Mouse (Mus musculus) midbrain, embryonic 15.5 days (tissue): ENCODE results near the gene Sycp3. TPM values are rescaled to one million over a fixed set of nuclear protein-coding genes. Genes with fewer than 3 reads are reported as not detected.
"Not testable (repeated sequence)": the region's sequence is repeated elsewhere in the genome, so short reads cannot be mapped to it uniquely, and the experiment has no call there.

Experiments
- ATAC-seq: fragments of 200-750 bp; cut with Nextera tagmentation; replicated peaks from 2 replicates; pipeline ENCODE4 v1.8.0; 2017; ENCODE audit warnings: moderate TSS enrichment
- H3K27ac ChIP-seq: fragments of 300-500 bp; sonication (generic); 2 replicates; pipeline ENCODE4 v1.5.1; 2015; ENCODE audit warnings: mild to moderate bottlenecking, inconsistent platforms
- H3K27me3 ChIP-seq: fragments of 300-500 bp; sonication (generic); replicated peaks from 2 replicates; pipeline ENCODE4 v1.6.1; 2015; ENCODE audit warnings: inconsistent platforms
- H3K36me3 ChIP-seq: fragments of 300-500 bp; sonication (generic); replicated peaks from 2 replicates; pipeline ENCODE4 v1.6.1; 2015; ENCODE audit warnings: inconsistent platforms
- H3K4me1 ChIP-seq: fragments of 300-500 bp; sonication (generic); 2 replicates; pipeline ENCODE4 v1.6.1; 2015; ENCODE audit warnings: inconsistent platforms
- H3K4me2 ChIP-seq: fragments of 300-500 bp; sonication (generic); 2 replicates; pipeline ENCODE4 v1.6.1; 2015; ENCODE audit warnings: inconsistent platforms, mild to moderate bottlenecking, moderate library complexity
- H3K4me3 ChIP-seq: fragments of 300-500 bp; sonication (generic); 2 replicates; pipeline ENCODE4 v1.5.1; 2015; ENCODE audit warnings: mild to moderate bottlenecking, inconsistent platforms
- H3K9ac ChIP-seq: fragments of 300-500 bp; sonication (generic); 2 replicates; pipeline ENCODE4 v1.6.1; 2015; ENCODE audit warnings: mild to moderate bottlenecking, inconsistent platforms
- H3K9me3 ChIP-seq: fragments of 300-500 bp; sonication (generic); 2 replicates; pipeline ENCODE4 v1.6.1; 2016; ENCODE audit warnings: inconsistent platforms
- WGBS: fragments of 180-500 bp; shearing (Covaris S2); methylation state at CpG from one replicate; pipeline ENCODE4 v1.1.7; 2015; ENCODE audit warnings: mixed read lengths; 5-methylcytosine and 5-hydroxymethylcytosine counted together
- polyA plus RNA-seq: library from polyadenylated mRNA; unstranded; fragments of >200 nt; fragmentation: Nextera tagmentation; extraction: Ambion mirVana; gene quantifications from 2 replicates; pipeline ENCODE4 v1.2.1, GENCODE M21; 2015

Gene Sycp3
- polyA plus RNA-seq, 1 experiment from 2014 or later: 0.75 TPM

DNA sequence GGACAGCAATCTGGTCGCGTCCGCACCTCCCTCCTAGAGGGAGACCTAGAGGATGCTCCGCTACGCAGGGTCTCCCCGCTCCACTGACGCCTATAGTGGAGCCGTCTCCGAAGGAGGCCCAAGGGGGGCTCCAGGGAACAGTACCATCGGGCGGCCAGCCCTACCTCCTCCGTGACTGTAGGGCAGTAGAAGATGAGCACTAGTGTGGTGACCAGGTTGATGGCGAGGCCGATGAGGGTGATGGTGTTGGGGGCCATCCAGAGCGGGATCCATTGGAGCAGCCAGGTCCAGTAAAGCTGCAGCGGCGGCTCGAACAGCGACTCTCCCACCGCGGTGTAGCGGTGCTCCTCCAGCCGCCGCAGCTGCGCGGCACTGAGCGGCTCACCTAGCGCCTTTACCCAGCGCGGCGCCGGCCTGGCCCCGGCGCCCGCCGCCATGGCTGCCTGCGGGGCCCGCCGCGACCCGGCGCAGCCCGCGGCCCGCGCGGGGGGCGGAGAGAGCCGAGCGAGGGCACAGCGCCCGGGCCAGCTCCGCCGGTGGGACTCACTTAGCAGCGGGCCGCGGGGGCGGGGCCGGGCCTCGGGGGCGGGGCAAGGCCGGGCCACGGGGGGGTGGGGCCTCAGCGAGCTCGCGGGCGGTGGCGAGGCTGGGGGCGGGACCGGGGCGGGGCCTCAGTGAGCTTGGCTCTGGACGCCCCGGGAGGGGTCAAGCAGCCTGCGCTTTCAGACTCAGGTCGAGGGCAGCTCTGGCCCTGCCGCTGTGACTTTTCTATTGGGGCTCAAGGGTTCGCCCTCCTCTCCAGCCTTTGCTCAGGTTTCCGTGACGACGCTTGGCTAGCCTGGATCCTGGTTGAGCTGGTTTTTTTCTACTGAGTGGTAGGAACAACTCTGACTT is 44.3 kb downstream of the Sycp3 start, which contains the start of gene Chpt1:
Gene Chpt1, minus strand, starts transcription at position 653 of the 894 bp plus-strand sequence.
- H3K4me2 ChIP-seq: peak within 1 kb of the TSS; percentile 69
- no peaks in the 10 kb centered on the region for H3K27me3 ChIP-seq
- WGBS: under 1% methylated on average over 56 of the region's 80 CpGs
- ATAC-seq: peak; percentile 97
- no peaks in the 10 kb centered on the region for H3K9me3 ChIP-seq
- H3K4me3 ChIP-seq: peak within 1 kb of the TSS; percentile 75
- peak within 1 kb of the TSS; percentile 86 for H3K27ac ChIP-seq
- peak within 1 kb of the TSS; percentile 91 for H3K9ac ChIP-seq
- H3K4me1 ChIP-seq: peaks cover 22% of the 10 kb centered on the region
- no peaks in the 10 kb centered on the region for H3K36me3 ChIP-seq

- H3K4me3 ChIP-seq: peak overlapping the region; percentile 75; the same call in 1 of the 2 replicates
- 48% methylated on average over 3 of the region's 3 CpGs for WGBS
- H3K27ac ChIP-seq: no peak overlapping the region
These were observed 45.1 kb downstream of the Sycp3 start for GRCm38 (mm10) chr10:88504481-88504880.

DNA sequence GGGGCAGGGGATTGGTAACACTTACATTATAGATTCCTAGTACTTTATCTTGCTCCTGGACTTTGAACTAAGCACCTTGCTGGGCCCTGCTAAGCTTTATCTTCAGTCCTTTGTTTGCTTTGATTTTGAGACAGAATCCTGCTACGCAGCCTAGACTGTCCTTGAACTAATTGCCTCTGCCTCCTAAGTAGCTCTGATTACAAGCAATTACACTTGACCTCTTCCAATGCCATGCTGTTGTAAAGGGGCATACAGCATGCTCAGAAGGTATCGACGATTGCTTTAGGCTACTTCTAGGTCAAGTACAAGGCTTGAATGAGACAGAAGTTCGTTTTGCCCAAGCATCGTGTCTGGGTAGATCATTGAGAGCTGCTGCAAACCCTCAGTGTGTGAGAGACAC is 45.9 kb downstream of the Sycp3 start:
- Histone ChIP-seq H3K9ac (no peak overlapping the region), H3K4me1 (peaks cover 22% of the 10 kb centered on the region), H3K27ac (no peak overlapping the region), H3K27me3 (no peaks in the 10 kb centered on the region), H3K4me2 (no peak overlapping the region), H3K4me3 (no peak overlapping the region), H3K36me3 (no peaks in the 10 kb centered on the region), H3K9me3 (no peaks in the 10 kb centered on the region)
- ATAC-seq: no peak
- WGBS: 73% methylated on average over 5 of the region's 5 CpGs

More at GRCm38 (mm10) chr10:88504481-88504880, 45.1 kb downstream of the Sycp3 start:
- H3K9ac ChIP-seq: no peak overlapping the region
- peak overlapping the region; percentile 69 for H3K4me2 ChIP-seq
- no peaks in the 10 kb centered on the region for H3K9me3 ChIP-seq
- no peaks in the 10 kb centered on the region for H3K36me3 ChIP-seq
- H3K4me1 ChIP-seq: peaks cover 22% of the 10 kb centered on the region
- no peaks in the 10 kb centered on the region for H3K27me3 ChIP-seq
- ATAC-seq: no peak

- no peak overlapping the region for H3K4me3 ChIP-seq
- WGBS: 85% methylated on average over 7 of the region's 7 CpGs
- H3K4me2 ChIP-seq: no peak overlapping the region
- H3K9ac ChIP-seq: no peak overlapping the region
- no peaks in the 10 kb centered on the region for H3K36me3 ChIP-seq
- no peaks in the 10 kb centered on the region for H3K27me3 ChIP-seq
- ATAC-seq: no peak
- H3K9me3 ChIP-seq: no peaks in the 10 kb centered on the region
- H3K4me1 ChIP-seq: peaks cover 10% of the 10 kb centered on the region
- no peak overlapping the region for H3K27ac ChIP-seq
These were observed 48.3 kb downstream of the Sycp3 start for GRCm38 (mm10) chr10:88507691-88508143.

- no peak for ATAC-seq
- Histone ChIP-seq H3K27me3 (no peaks in the 10 kb centered on the region), H3K9me3 (no peaks in the 10 kb centered on the region), H3K36me3 (no peaks in the 10 kb centered on the region), H3K4me2 (no peak overlapping the region), H3K27ac (no peak overlapping the region), H3K9ac (no peak overlapping the region), H3K4me3 (no peak overlapping the region), H3K4me1 (no peaks in the 10 kb centered on the region)
- WGBS: 78% methylated on average over 12 of the region's 12 CpGs
These were observed 51.3 kb downstream of the Sycp3 start for GRCm38 (mm10) chr10:88510503-88511271.

DNA sequence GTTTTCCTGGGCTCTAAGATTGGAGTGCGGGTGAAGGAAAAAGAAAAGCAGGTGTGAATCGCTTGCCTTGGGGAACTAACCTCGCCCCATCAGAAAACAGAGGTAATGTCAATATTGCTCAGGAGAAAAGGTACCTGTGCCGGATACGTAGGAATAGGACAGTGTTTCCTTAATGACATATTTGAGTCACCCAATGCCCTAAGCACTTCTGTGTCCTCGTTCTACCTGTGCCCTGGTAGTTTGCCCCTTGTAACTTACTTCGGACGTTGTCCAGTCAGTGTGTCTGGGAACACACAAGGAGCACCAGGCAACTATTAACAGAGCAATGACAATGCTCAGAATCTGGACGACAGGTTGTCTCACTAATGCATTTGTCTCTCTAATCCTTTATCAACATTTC is 52.0 kb downstream of the Sycp3 start:
- no peaks in the 10 kb centered on the region for H3K4me1 ChIP-seq
- H3K9ac ChIP-seq: no peak overlapping the region
- H3K27me3 ChIP-seq: no peaks in the 10 kb centered on the region
- no peak for ATAC-seq
- H3K4me3 ChIP-seq: no peak overlapping the region
- H3K9me3 ChIP-seq: no peaks in the 10 kb centered on the region
- H3K27ac ChIP-seq: no peak overlapping the region
- H3K36me3 ChIP-seq: no peaks in the 10 kb centered on the region
- 91% methylated on average over 9 of the region's 9 CpGs for WGBS
- no peak overlapping the region for H3K4me2 ChIP-seq

DNA sequence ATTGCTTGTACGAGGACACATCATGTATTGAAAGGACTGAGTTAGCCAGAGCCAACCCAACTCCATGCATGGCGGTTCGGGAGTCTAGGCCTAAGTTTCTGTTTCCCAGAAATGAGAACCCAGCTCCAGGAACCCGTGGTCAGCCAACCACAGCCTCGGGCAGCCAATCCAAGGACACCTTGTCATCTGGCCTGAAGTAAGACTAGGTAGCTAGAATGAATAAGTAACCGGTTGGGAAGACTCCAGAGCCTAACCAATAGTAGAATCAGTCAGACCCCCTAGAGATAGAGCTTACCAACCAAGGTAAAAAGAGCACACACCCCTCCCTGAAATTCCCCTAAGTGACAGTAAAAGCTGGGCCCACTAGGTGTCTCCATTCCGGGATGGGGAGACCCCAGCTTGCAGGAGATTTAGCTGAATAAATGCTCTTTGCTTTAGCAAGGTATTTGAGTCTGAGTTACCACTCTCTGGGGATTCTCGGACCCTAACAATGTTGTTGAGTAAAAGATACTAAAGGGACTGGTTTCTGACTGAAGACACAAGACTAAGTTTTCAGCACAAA is 54.3 kb downstream of the Sycp3 start:
- Histone ChIP-seq H3K4me2 (no peak overlapping the region), H3K4me3 (no peak overlapping the region), H3K27ac (no peak overlapping the region), H3K9me3 (no peaks in the 10 kb centered on the region), H3K36me3 (no peaks in the 10 kb centered on the region), H3K9ac (no peak overlapping the region), H3K27me3 (no peaks in the 10 kb centered on the region), H3K4me1 (no peaks in the 10 kb centered on the region)
- no peak for ATAC-seq
- 75% methylated on average over 8 of the region's 8 CpGs for WGBS

GRCm38 (mm10) chr10:88514495-88514894 is 55.1 kb downstream of the Sycp3 start:
- Histone ChIP-seq H3K4me1 (no peaks in the 10 kb centered on the region), H3K4me3 (no peak overlapping the region), H3K4me2 (no peak overlapping the region), H3K9me3 (no peaks in the 10 kb centered on the region), H3K36me3 (no peaks in the 10 kb centered on the region), H3K9ac (no peak overlapping the region), H3K27me3 (no peaks in the 10 kb centered on the region), H3K27ac (no peak overlapping the region)
- no peak for ATAC-seq
- 48% methylated on average over 2 of the region's 2 CpGs for WGBS

- not testable (repeated sequence) for H3K27ac ChIP-seq, H3K27me3 ChIP-seq, H3K9ac ChIP-seq, H3K4me2 ChIP-seq, ATAC-seq, H3K9me3 ChIP-seq, H3K4me3 ChIP-seq, H3K4me1 ChIP-seq, H3K36me3 ChIP-seq
- WGBS: 92% methylated on average over 7 of the region's 7 CpGs
These were observed 55.7 kb downstream of the Sycp3 start for GRCm38 (mm10) chr10:88515049-88515448.

GRCm38 (mm10) chr10:88522795-88523194 is 63.4 kb downstream of the Sycp3 start:
- H3K36me3 ChIP-seq: no peaks in the 10 kb centered on the region
- ATAC-seq: no peak
- no peaks in the 10 kb centered on the region for H3K9me3 ChIP-seq
- H3K27ac ChIP-seq: no peak overlapping the region
- H3K9ac ChIP-seq: no peak overlapping the region
- H3K4me1 ChIP-seq: no peaks in the 10 kb centered on the region
- no peak overlapping the region for H3K4me2 ChIP-seq
- H3K27me3 ChIP-seq: no peaks in the 10 kb centered on the region
- H3K4me3 ChIP-seq: no peak overlapping the region
- WGBS: 91% methylated on average over 8 of the region's 8 CpGs
